Mouse (Mus musculus) liver, adult 2 months (tissue): ENCODE measurements at regions not wholly inside any gene's neighbourhood (a gene's known extent, or its start where the extent isn't known, plus 50 kb on each side); places are given as distances from the start of the nearest gene placed in this dataset.

Experiments
- CTCF ChIP-seq: fragments of 200-500 bp; IDR thresholded peaks from 2 replicates; pipeline ENCODE4 v1.5.1; 2011; ENCODE audit warnings: low read depth, low read length, control low read depth
- POLR2A ChIP-seq: fragments of 200-500 bp; IDR thresholded peaks from 2 replicates; pipeline ENCODE4 v1.6.1; 2011; ENCODE audit warnings: low read length, control low read depth; ENCODE audit not compliant: insufficient read depth; ENCODE audit errors: extremely low read depth

GRCm38 (mm10) chr10:15487367-15487766 is 769.4 kb upstream of the Gje1 start:
- TF ChIP-seq CTCF: no peak
- no peak for TF ChIP-seq POLR2A
